Mouse (Mus musculus): ENCODE data around the gene Calhm4. TPM values are rescaled to one million over a fixed set of nuclear protein-coding genes. Genes with fewer than 3 reads are reported as not detected.

Calhm4 gene
- polyA plus RNA-seq, 1 experiment from 2014 or later: not detected

Other genes with a start within 250 kb of the Calhm4 start
- gene Sult3a1, start 186.6 kb downstream of the Calhm4 start, polyA plus RNA-seq (2015; fragmentation: Nextera tagmentation; extraction: Ambion mirVana): not detected in 2 replicates
- gene Rsph4a, start 139.2 kb downstream of the Calhm4 start, polyA plus RNA-seq (2015; fragmentation: Nextera tagmentation; extraction: Ambion mirVana): 0.11 TPM in 1 of 2 replicates, not detected in the other
- 30.1 and 33.7 TPM in 2 replicates for gene Zup1, start 93.0 kb downstream of the Calhm4 start, polyA plus RNA-seq (2015; fragmentation: Nextera tagmentation; extraction: Ambion mirVana)
- 149 and 153 TPM in 2 replicates for gene Rwdd1, start 24.7 kb downstream of the Calhm4 start, polyA plus RNA-seq (2015; fragmentation: Nextera tagmentation; extraction: Ambion mirVana)
- not detected in 2 replicates for gene Trappc3l, start 6.7 kb downstream of the Calhm4 start, polyA plus RNA-seq (2015; fragmentation: Nextera tagmentation; extraction: Ambion mirVana)
- 0.62 and 0.86 TPM in 2 replicates for gene Calhm5, start 52.2 kb upstream of the Calhm4 start, polyA plus RNA-seq (2015; fragmentation: Nextera tagmentation; extraction: Ambion mirVana)
- gene Calhm6, start 83.7 kb upstream of the Calhm4 start, polyA plus RNA-seq (2015; fragmentation: Nextera tagmentation; extraction: Ambion mirVana): 1.5 TPM in 2 replicates
- gene Dse, start 163.4 kb upstream of the Calhm4 start, polyA plus RNA-seq (2015; fragmentation: Nextera tagmentation; extraction: Ambion mirVana): 37.9 and 38.7 TPM in 2 replicates
- gene Tspyl1, start 237.9 kb upstream of the Calhm4 start, polyA plus RNA-seq (2015; fragmentation: Nextera tagmentation; extraction: Ambion mirVana): 82.9 and 91.2 TPM in 2 replicates

All from embryonic facial prominence, embryonic 13.5 days (tissue).